Mouse (Mus musculus) G1E (cell line): ENCODE data around the gene Dhcr24. TPM values are rescaled to one million over a fixed set of nuclear protein-coding genes. Genes with fewer than 3 reads are reported as not detected.

ENCODE experiments used
- ATAC-seq: 2 replicates; pipeline ENCODE4 v1.8.0; 2016; ENCODE audit warnings: mild to moderate bottlenecking; ENCODE audit not compliant: insufficient number of reproducible peaks, poor library complexity, low FRiP score, severe bottlenecking; ENCODE audit errors: extremely low read depth
- DNase-seq: peaks from one replicate; pipeline ENCODE4 v3.0.0; 2012; ENCODE audit warnings: low spot score
- H3K27me3 ChIP-seq: 2 replicates; pipeline ENCODE4 v1.6.1; 2012; ENCODE audit warnings: mild to moderate bottlenecking, low read length, inconsistent platforms; ENCODE audit not compliant: insufficient read depth
- H3K36me3 ChIP-seq: replicated peaks from 2 replicates; pipeline ENCODE3; 2012; ENCODE audit warnings: mild to moderate bottlenecking, inconsistent platforms
- H3K4me1 ChIP-seq: 2 replicates; pipeline ENCODE4 v1.6.1; 2012; ENCODE audit warnings: low read depth, low read length, inconsistent platforms, mixed read lengths; ENCODE audit not compliant: insufficient read depth
- H3K4me3 ChIP-seq: 2 replicates; pipeline ENCODE4 v1.5.1; 2012; ENCODE audit warnings: low read depth, mild to moderate bottlenecking, inconsistent platforms, low read length, moderate library complexity, mixed read lengths
- H3K9me3 ChIP-seq: replicated peaks from 2 replicates; pipeline ENCODE4 v1.6.1; 2012; ENCODE audit warnings: inconsistent platforms
- CTCF ChIP-seq: IDR thresholded peaks from 2 replicates; pipeline ENCODE4 v1.5.1; 2012; ENCODE audit warnings: low read depth, low read length, inconsistent platforms, mixed read lengths
- GATA1 ChIP-seq: IDR thresholded peaks from 2 replicates; pipeline ENCODE4 v1.6.1; 2012; ENCODE audit warnings: borderline replicate concordance, low read length, inconsistent platforms, mixed read lengths
- GATA2 ChIP-seq: IDR thresholded peaks from 2 replicates; pipeline ENCODE4 v1.6.1; 2012; ENCODE audit warnings: low read depth, low read length, inconsistent platforms, borderline replicate concordance
- POLR2AphosphoS5 ChIP-seq: IDR thresholded peaks from 2 replicates; pipeline ENCODE4 v1.6.1; 2012; ENCODE audit warnings: low read depth, low read length, inconsistent platforms; ENCODE audit not compliant: insufficient replicate concordance
- TAL1 ChIP-seq: conservative IDR thresholded peaks from 2 replicates; pipeline ENCODE4 v1.6.1; 2012; ENCODE audit warnings: low read depth, low read length, inconsistent platforms, mixed read lengths
- polyA plus RNA-seq: library from polyadenylated mRNA; stranded (reverse); fragments of >175 nt; gene quantifications from 2 replicates; pipeline ENCODE4 v1.2.3, GENCODE M21; 2012
- total RNA-seq, 2 experiments: library from RNA; stranded (forward) in 1 of 2; stranded (reverse) in 1 of 2; fragments of 200-1000 nt in 1 of 2; fragments of >200 nt in 1 of 2; fragmentation: Nextera tagmentation in 1 of 2; gene quantifications; 2 replicates each; pipeline ENCODE4 v1.2.3; 2014 to 2017

The Dhcr24 gene
- total and polyA plus RNA-seq, 3 experiments, result 15.4 to 43.4 (median 33.2) TPM

GRCm38 (mm10) chr4:106628650-106629360, 68.0 kb downstream of the Dhcr24 start:
- H3K27me3 ChIP-seq, result peaks cover 33% of the 10 kb centered on the region
- TF ChIP-seq GATA2, result no peak
- no peak for TF ChIP-seq TAL1
- no peak for TF ChIP-seq POLR2AphosphoS5
- no peak for TF ChIP-seq CTCF
- TF ChIP-seq GATA1, result no peak
- no peaks in the 10 kb centered on the region for H3K36me3 ChIP-seq

GRCm38 (mm10) chr4:106629374-106629773, 68.5 kb downstream of the Dhcr24 start:
- Histone ChIP-seq H3K36me3 (no peaks in the 10 kb centered on the region), H3K27me3 (peaks cover 34% of the 10 kb centered on the region), H3K9me3 (no peaks in the 10 kb centered on the region), H3K4me3 (no peak overlapping the region), H3K4me1 (no peaks in the 10 kb centered on the region)
- no peak for TF ChIP-seq POLR2AphosphoS5
- no peak for TF ChIP-seq GATA2
- TF ChIP-seq CTCF, result no peak
- TF ChIP-seq TAL1, result no peak
- TF ChIP-seq GATA1, result no peak
- DNase-seq (no peak), ATAC-seq (no peak)

More at GRCm38 (mm10) chr4:106628650-106629360, 68.0 kb downstream of the Dhcr24 start:
- no peaks in the 10 kb centered on the region for H3K4me1 ChIP-seq
- no peak for DNase-seq
- H3K9me3 ChIP-seq, result no peaks in the 10 kb centered on the region
- no peak overlapping the region for H3K4me3 ChIP-seq
- no peak for ATAC-seq

GRCm38 (mm10) chr4:106630333-106631220, 69.7 kb downstream of the Dhcr24 start:
- Histone ChIP-seq H3K9me3 (no peaks in the 10 kb centered on the region), H3K36me3 (no peaks in the 10 kb centered on the region), H3K27me3 (peaks cover 39% of the 10 kb centered on the region), H3K4me1 (no peaks in the 10 kb centered on the region), H3K4me3 (no peak overlapping the region)
- DNase-seq, result peak; percentile 37
- TF ChIP-seq TAL1 (no peak), GATA1 (no peak), GATA2 (no peak), CTCF (peak; percentile 82), POLR2AphosphoS5 (no peak)
- ATAC-seq, result no peak; the same call in 1 of the 2 replicates

- peaks cover 56% of the 10 kb centered on the region for H3K27me3 ChIP-seq
- no peak overlapping the region for H3K4me3 ChIP-seq
- no peaks in the 10 kb centered on the region for H3K4me1 ChIP-seq
- DNase-seq, result no peak
- H3K36me3 ChIP-seq, result no peaks in the 10 kb centered on the region
- TF ChIP-seq CTCF, result no peak
- no peak for TF ChIP-seq POLR2AphosphoS5
- TF ChIP-seq GATA1, result no peak
- no peak for TF ChIP-seq TAL1
- TF ChIP-seq GATA2, result no peak
- ATAC-seq, result no peak
- no peaks in the 10 kb centered on the region for H3K9me3 ChIP-seq
Observed at GRCm38 (mm10) chr4:106632313-106632712, 71.5 kb downstream of the Dhcr24 start.

- DNase-seq, result no peak
- H3K9me3 ChIP-seq, result no peaks in the 10 kb centered on the region
- no peak for ATAC-seq
- H3K4me1 ChIP-seq, result no peaks in the 10 kb centered on the region
- H3K27me3 ChIP-seq, result peaks cover 57% of the 10 kb centered on the region
- no peak for TF ChIP-seq GATA2
- no peak for TF ChIP-seq TAL1
- no peak for TF ChIP-seq CTCF
- TF ChIP-seq GATA1, result no peak
- TF ChIP-seq POLR2AphosphoS5, result no peak
- H3K36me3 ChIP-seq, result no peaks in the 10 kb centered on the region
- no peak overlapping the region for H3K4me3 ChIP-seq
Observed at GRCm38 (mm10) chr4:106633281-106634085, 72.6 kb downstream of the Dhcr24 start.
